In the genomic region with DNA sequence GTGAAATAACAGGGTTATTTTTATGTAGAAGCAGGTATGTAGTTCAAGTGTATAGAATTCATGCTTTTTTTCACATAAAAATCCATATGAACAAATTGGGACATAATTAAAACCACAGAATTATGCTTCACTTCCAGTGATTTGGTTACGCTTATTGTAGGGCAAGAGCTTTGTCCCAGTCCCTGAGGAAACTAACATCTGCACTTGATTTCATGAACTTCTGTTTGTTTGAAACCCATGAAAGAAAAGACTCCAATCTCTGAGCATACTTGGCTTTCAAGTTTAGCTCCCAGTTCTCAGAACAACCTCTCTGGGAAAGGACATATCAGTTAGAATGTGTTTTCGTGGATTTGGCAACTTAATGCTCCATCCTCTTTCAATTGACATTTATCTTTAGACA, we compare ENCODE assay signal across 27 mouse cellular contexts.
A peak's percentile ranks its signal among the peaks of the same experiment; 100 is the strongest.
DNase-seq lines count a peak whose midpoint lies in the region; ATAC-seq and TF ChIP-seq lines count a peak whose summit lies in the region.
"Had no signal": no experiment of that assay in that cellular context is flagged by ENCODE, and none has a peak within 500 bp of the region (broad histone marks: within the 10 kb centered on the region; RNA-seq: fewer than 3 reads in every experiment).

No protein-coding gene starts in this region.

- H3K27me3 ChIP-seq in embryonic facial prominence, embryonic 11.5 days (ENCODE audit: control insufficient read depth, insufficient read depth, low read length) = no peaks in the 10 kb centered on the region
- H3K27me3 ChIP-seq in embryonic facial prominence, embryonic 10.5 days (replicated peaks; ENCODE audit: low read depth, poor library complexity, severe bottlenecking) = no peaks in the 10 kb centered on the region
- H3K27me3 ChIP-seq in hindbrain, postnatal 0 days (ENCODE audit: insufficient read depth, low read length) = no peaks in the 10 kb centered on the region
- H3K27me3 ChIP-seq: CH12.LX; embryonic facial prominence, embryonic 12.5 days; embryonic facial prominence, embryonic 15.5 days; forebrain, embryonic 12.5 days; Patski had no signal

- WGBS in embryonic facial prominence, embryonic 11.5 days = 30% methylated on average over 2 of the region's 2 CpGs
- WGBS in embryonic facial prominence, embryonic 10.5 days = 35% methylated on average over 2 of the region's 2 CpGs
- 78% methylated on average over 2 of the region's 2 CpGs for WGBS in hindbrain, postnatal 0 days

- no peak for ATAC-seq in embryonic facial prominence, embryonic 11.5 days (replicated peaks; ENCODE audit: insufficient number of reproducible peaks, low FRiP score, low TSS enrichment, low read depth)
- ATAC-seq in hindbrain, postnatal 0 days = no peak
- ATAC-seq: activated CD4-positive, CD25-positive, alpha-beta regulatory T cell, adult 4 months; CD4-positive, CD25-positive, alpha-beta regulatory T cell, adult 4 months; forebrain, embryonic 14.5 days; Patski had no signal

- H3K4me3 ChIP-seq in embryonic facial prominence, embryonic 11.5 days (ENCODE audit: low read depth, low read length) = no peak overlapping the region
- H3K4me3 ChIP-seq in embryonic facial prominence, embryonic 10.5 days = no peak overlapping the region
- H3K4me3 ChIP-seq in hindbrain, postnatal 0 days (ENCODE audit: low read length) = no peak overlapping the region
- H3K4me3 ChIP-seq: embryonic facial prominence, embryonic 12.5 days; embryonic facial prominence, embryonic 15.5 days; erythroblast, embryonic 14.5 days; forebrain, embryonic 10.5 days; forebrain, embryonic 12.5 days had no signal

- no peak for TF ChIP-seq CTCF in hindbrain, postnatal 0 days (IDR thresholded peaks at IDR 0.05; ENCODE audit: low read depth)

- H3K36me3 ChIP-seq in embryonic facial prominence, embryonic 11.5 days (replicated peaks; ENCODE audit: control insufficient read depth, insufficient read depth, low read depth, low read length) = no peaks in the 10 kb centered on the region
- H3K36me3 ChIP-seq in embryonic facial prominence, embryonic 10.5 days (replicated peaks) = no peaks in the 10 kb centered on the region
- no peaks in the 10 kb centered on the region for H3K36me3 ChIP-seq in hindbrain, postnatal 0 days (ENCODE audit: insufficient read depth, low read length)
- H3K36me3 ChIP-seq: embryonic facial prominence, embryonic 12.5 days; embryonic facial prominence, embryonic 15.5 days; forebrain, embryonic 10.5 days; forebrain, embryonic 12.5 days; G1E had no signal

- no peak overlapping the region for H3K9ac ChIP-seq in embryonic facial prominence, embryonic 11.5 days (replicated peaks; ENCODE audit: low read length)
- H3K9ac ChIP-seq in hindbrain, postnatal 0 days (replicated peaks; ENCODE audit: low read length) = no peak overlapping the region
- H3K9ac ChIP-seq: embryonic facial prominence, embryonic 12.5 days; embryonic facial prominence, embryonic 15.5 days; forebrain, embryonic 12.5 days had no signal

- H3K27ac ChIP-seq in embryonic facial prominence, embryonic 11.5 days (replicated peaks; ENCODE audit: low read depth, low read length) = no peak overlapping the region
- no peak overlapping the region for H3K27ac ChIP-seq in embryonic facial prominence, embryonic 10.5 days (replicated peaks)
- H3K27ac ChIP-seq in hindbrain, postnatal 0 days = no peak overlapping the region
- H3K27ac ChIP-seq: embryonic facial prominence, embryonic 12.5 days; embryonic facial prominence, embryonic 15.5 days; forebrain, embryonic 10.5 days; forebrain, embryonic 12.5 days had no signal

- peak; percentile 13 for DNase-seq in embryo, embryonic 10.5 days (ENCODE audit: low spot score)
- DNase-seq in embryo, embryonic 9.5 days (ENCODE audit: extremely low spot score) = no peak
- peak; percentile 77 for DNase-seq in embryonic facial prominence, embryonic 11.5 days (ENCODE audit: low spot score)
- no peak for DNase-seq in embryonic facial prominence, embryonic 10.5 days (ENCODE audit: low spot score)
- DNase-seq in heart, adult 9 months (ENCODE audit: low spot score in 2 of 2) = peak; percentile 12 to 30
- no peak for DNase-seq in heart, adult 8-10 months (ENCODE audit: low spot score)
- DNase-seq in hindbrain, postnatal 0 days (ENCODE audit: low spot score) = no peak
- DNase-seq: adrenal gland, adult 8-10 months; adrenal gland, postnatal 14 days; adrenal gland, postnatal 36 days; B cell, adult 2 months; cerebellum, adult 11-12 months; cerebellum, adult 2 months; cerebellum, adult 9-10 months; cerebellum, postnatal 10 days; cerebellum, postnatal 25 days had no signal

- no peak overlapping the region for H3K4me2 ChIP-seq in embryonic facial prominence, embryonic 11.5 days (ENCODE audit: low read depth, low read length)
- no peak overlapping the region for H3K4me2 ChIP-seq in hindbrain, postnatal 0 days (ENCODE audit: low read depth, low read length)
- H3K4me2 ChIP-seq: embryonic facial prominence, embryonic 12.5 days; embryonic facial prominence, embryonic 15.5 days; forebrain, embryonic 12.5 days had no signal

- H3K9me3 ChIP-seq in embryonic facial prominence, embryonic 11.5 days (replicated peaks; ENCODE audit: control insufficient read depth, low read length) = no peaks in the 10 kb centered on the region
- H3K9me3 ChIP-seq in embryonic facial prominence, embryonic 10.5 days = no peaks in the 10 kb centered on the region
- H3K9me3 ChIP-seq in hindbrain, postnatal 0 days (ENCODE audit: low read length) = no peaks in the 10 kb centered on the region
- H3K9me3 ChIP-seq: embryonic facial prominence, embryonic 12.5 days; embryonic facial prominence, embryonic 15.5 days; forebrain, embryonic 10.5 days; forebrain, embryonic 12.5 days; G1E had no signal

- no peaks in the 10 kb centered on the region for H3K4me1 ChIP-seq in embryonic facial prominence, embryonic 11.5 days (ENCODE audit: control insufficient read depth, insufficient read depth, low read length)
- 0 out of 2 replicates have a peak, but pooled peaks cover 3% of the 10 kb centered on the region for H3K4me1 ChIP-seq in embryonic facial prominence, embryonic 10.5 days
- no peaks in the 10 kb centered on the region for H3K4me1 ChIP-seq in hindbrain, postnatal 0 days (ENCODE audit: insufficient read depth, low read length)
- H3K4me1 ChIP-seq: embryonic facial prominence, embryonic 12.5 days; embryonic facial prominence, embryonic 15.5 days had no signal

Comparison
In these comparisons a context has a peak if more than half of its experiments do, and no peak if none do; other contexts are left out.
1. DNase-seq: peak in embryo, embryonic 10.5 days (single experiment), embryonic facial prominence, embryonic 11.5 days (single experiment) and heart, adult 9 months (2 of 2); none in embryo, embryonic 9.5 days (single experiment), embryonic facial prominence, embryonic 10.5 days (single experiment), heart, adult 8-10 months (single experiment) and hindbrain, postnatal 0 days (single experiment).